Mouse (Mus musculus) spleen, adult 2 months (tissue): ENCODE measurements at regions not wholly inside any gene's neighbourhood (a gene's known extent, or its start where the extent isn't known, plus 50 kb on each side); places are given as distances from the start of the nearest gene placed in this dataset.

Experiments used
- CTCF ChIP-seq: fragments of 200-500 bp; IDR thresholded peaks from 2 replicates; pipeline ENCODE4 v1.5.1; 2011; ENCODE audit warnings: mild to moderate bottlenecking, inconsistent platforms; ENCODE audit not compliant: insufficient read depth, insufficient read length, insufficient replicate concordance; ENCODE audit errors: extremely low read depth
- POLR2A ChIP-seq: fragments of 200-500 bp; IDR thresholded peaks from 2 replicates; pipeline ENCODE4 v1.6.1; 2011; ENCODE audit warnings: low read depth, low read length, inconsistent platforms

GRCm38 (mm10) chr15:36939608-36940007 lies 68.0 kb downstream of the Zfp706 start:
- TF ChIP-seq POLR2A (no peak), CTCF (no peak)
